Mouse (Mus musculus): Measurements from ENCODE around the gene Ugt1a9. TPM values are rescaled to one million over a fixed set of nuclear protein-coding genes. Genes with fewer than 3 reads are reported as not detected.

The Ugt1a9 gene
- polyA plus RNA-seq, 1 experiment from 2014 or later = not detected

DNA sequence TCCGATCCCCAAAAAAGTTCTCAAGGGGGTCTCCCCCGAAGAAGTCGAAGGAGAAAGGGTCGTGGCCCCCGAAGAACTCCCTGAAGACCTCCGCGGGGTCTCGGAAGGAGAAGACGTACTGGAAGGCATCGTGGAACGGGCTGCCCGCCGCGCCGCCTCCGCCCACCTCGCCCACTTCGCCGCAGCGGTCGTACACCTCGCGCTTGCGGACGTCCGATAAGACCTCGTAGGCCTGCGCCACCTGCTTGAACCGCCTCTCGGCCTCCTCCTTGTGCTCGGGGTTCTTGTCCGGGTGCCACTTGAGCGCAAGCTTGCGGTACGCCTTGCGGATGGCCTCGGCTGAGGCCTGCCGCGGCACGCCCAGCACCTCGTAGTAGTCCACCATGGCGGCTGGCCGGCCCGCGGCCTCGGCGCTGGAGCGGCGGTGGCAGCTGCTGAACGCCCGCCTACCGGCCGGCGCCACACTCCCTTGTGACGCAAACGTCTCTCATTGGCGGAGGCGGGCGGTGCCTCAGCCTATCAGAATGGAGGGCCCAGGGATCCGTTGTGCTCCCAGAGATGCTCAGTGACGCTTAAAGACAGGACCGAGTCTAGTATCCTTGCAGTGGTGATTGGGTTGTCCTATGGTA, 134.8 kb downstream of the Ugt1a9 start, which contains the start of gene Dnajb3:
Gene Dnajb3, minus strand, starts transcription at position 489 of the 629 bp plus-strand sequence.
- WGBS = 7% methylated on average over 62 of the region's 62 CpGs
- peaks cover 17% of the 10 kb centered on the region for H3K9me3 ChIP-seq
- DNase-seq (ENCODE audit: low spot score) = peak; percentile 90

DNA sequence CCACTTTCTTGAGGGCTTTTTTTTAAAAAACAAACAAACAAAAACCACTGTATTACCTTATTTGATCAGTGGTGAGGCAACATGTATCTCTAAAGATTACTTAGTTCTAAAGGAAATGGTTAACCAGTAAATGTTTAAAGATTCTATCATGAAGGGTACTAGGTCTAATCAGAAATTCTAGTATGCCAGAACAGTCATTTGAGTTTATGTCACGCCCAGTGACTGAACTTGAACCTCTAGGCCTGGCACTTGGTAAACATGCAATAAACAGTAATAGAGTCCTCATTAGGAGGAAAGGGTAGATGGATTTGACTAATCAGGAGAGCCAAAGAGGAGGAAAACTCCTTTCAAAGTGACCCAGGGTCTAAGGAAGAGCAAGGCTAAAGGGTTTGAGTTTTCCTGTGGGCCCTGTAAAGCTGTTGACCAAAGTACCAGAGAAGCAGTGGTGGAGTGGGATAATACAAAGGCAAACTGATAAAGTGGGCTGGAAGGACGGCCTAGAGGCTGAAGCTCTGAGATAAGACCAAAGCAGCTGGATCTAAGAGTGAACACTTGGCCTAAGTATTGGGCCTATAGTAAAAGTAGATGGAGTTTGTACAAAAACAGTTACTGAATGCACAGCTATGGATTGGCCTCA, 136.4 kb downstream of the Ugt1a9 start:
- peaks cover 8% of the 10 kb centered on the region for H3K4me1 ChIP-seq
- 76% methylated on average over 2 of the region's 2 CpGs for WGBS
- H3K27ac ChIP-seq (replicated peaks) = no peak overlapping the region
- peaks cover 15% of the 10 kb centered on the region for H3K27me3 ChIP-seq (replicated peaks; ENCODE audit: low read depth, poor library complexity, severe bottlenecking)
- DNase-seq (ENCODE audit: low spot score) = no peak
- no peak overlapping the region for H3K4me3 ChIP-seq
- peaks cover 24% of the 10 kb centered on the region for H3K9me3 ChIP-seq
- 0 out of 2 replicates have a peak, but pooled peaks cover 3% of the 10 kb centered on the region for H3K36me3 ChIP-seq (replicated peaks)

More for the DNA sequence above, 134.8 kb downstream of the Ugt1a9 start, which contains the start of gene Dnajb3:
- Histone ChIP-seq H3K27me3 (replicated peaks; ENCODE audit: low read depth, poor library complexity, severe bottlenecking) (peaks cover 15% of the 10 kb centered on the region), H3K27ac (replicated peaks) (peak within 1 kb of the TSS; percentile 91), H3K4me3 (peak within 1 kb of the TSS; percentile 67), H3K36me3 (replicated peaks) (0 out of 2 replicates have a peak, but pooled peaks cover 3% of the 10 kb centered on the region), H3K4me1 (peaks cover 8% of the 10 kb centered on the region)

DNA sequence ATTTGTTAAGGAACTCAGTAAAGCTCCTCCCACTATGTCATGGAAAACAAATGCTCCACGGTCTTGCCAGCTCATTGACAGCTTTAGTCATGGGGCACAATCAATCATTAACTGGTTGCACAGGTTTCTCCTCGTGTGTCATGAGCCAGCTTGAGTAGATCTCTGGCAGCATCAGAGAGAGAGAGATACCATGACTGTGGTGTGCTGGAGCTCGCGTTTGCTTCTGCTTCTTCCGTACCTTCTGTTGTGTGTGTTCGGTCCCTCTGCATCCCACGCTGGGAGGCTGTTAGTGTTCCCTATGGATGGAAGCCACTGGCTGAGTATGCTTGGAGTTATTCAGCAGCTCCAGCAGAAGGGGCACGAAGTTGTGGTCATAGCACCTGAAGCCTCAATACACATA, 141.2 kb downstream of the Ugt1a9 start, which contains the start of gene Ugt1a1:
Gene Ugt1a1, plus strand, starts transcription at position 148 of the 400 bp plus-strand sequence.
- DNase-seq (ENCODE audit: low spot score) = no peak
- Histone ChIP-seq H3K27ac (replicated peaks) (no peak within 1 kb of the TSS), H3K4me1 (no peaks in the 10 kb centered on the region), H3K9me3 (peaks cover 52% of the 10 kb centered on the region), H3K36me3 (replicated peaks) (no peaks in the 10 kb centered on the region), H3K4me3 (no peak within 1 kb of the TSS), H3K27me3 (replicated peaks; ENCODE audit: low read depth, poor library complexity, severe bottlenecking) (peaks cover 5% of the 10 kb centered on the region)
- WGBS = 69% methylated on average over 8 of the region's 8 CpGs

DNA sequence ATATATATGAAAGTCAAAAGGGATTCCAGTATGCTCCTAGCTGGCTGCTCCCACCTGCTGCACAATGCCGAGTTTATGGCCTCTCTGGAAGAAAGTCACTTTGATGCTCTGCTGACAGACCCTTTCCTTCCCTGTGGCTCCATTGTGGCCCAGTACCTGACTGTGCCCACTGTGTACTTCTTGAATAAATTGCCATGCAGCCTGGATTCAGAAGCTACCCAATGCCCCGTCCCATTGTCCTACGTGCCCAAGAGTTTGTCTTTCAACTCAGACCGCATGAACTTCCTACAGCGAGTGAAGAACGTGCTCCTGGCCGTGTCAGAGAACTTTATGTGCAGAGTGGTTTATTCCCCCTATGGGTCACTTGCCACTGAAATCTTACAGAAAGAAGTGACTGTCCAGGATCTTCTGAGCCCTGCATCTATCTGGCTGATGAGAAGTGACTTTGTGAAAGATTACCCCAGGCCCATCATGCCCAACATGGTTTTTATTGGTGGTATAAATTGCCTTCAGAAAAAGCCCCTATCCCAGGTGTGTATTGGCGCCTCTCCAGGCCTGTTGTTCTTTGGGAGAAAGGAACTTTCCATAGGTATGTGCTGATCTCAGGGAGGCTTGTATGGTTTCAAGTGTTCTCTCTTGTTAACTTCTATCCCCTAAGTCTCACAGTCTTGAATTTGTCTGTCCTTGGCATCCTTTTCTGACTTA, 141.9 kb downstream of the Ugt1a9 start:
- DNase-seq (ENCODE audit: low spot score) = no peak
- H3K4me1 ChIP-seq = no peaks in the 10 kb centered on the region
- no peak overlapping the region for H3K4me3 ChIP-seq
- peaks cover 52% of the 10 kb centered on the region for H3K9me3 ChIP-seq
- no peaks in the 10 kb centered on the region for H3K36me3 ChIP-seq (replicated peaks)
- 63% methylated on average over 8 of the region's 8 CpGs for WGBS
- H3K27ac ChIP-seq (replicated peaks) = no peak overlapping the region
- no peaks in the 10 kb centered on the region for H3K27me3 ChIP-seq (replicated peaks; ENCODE audit: low read depth, poor library complexity, severe bottlenecking)

DNA sequence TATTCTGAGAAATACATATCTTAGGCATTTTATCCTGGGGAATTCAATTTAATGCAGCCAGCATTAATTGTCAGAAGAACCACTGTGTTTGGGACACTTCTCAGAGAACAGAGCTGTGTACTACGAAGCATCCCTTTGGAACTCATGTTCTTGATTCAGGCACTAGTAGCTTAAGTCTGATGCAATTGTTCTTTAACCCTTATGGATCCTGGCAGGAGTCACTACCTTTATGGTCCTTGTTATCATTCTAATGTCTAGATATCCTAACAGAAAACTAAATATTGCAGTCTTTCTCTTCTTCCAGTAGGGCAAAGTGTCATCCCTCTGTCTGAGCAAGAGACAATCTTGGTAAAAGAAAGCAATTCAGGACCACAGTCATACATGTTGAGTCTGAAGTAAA, 142.5 kb downstream of the Ugt1a9 start:
- Histone ChIP-seq H3K4me3 (no peak overlapping the region), H3K9me3 (peaks cover 52% of the 10 kb centered on the region), H3K27ac (replicated peaks) (no peak overlapping the region), H3K27me3 (replicated peaks; ENCODE audit: low read depth, poor library complexity, severe bottlenecking) (no peaks in the 10 kb centered on the region), H3K4me1 (no peaks in the 10 kb centered on the region), H3K36me3 (replicated peaks) (no peaks in the 10 kb centered on the region)
- WGBS = 84% methylated on average over 1 of the region's 1 CpGs
- no peak for DNase-seq (ENCODE audit: low spot score)

DNA sequence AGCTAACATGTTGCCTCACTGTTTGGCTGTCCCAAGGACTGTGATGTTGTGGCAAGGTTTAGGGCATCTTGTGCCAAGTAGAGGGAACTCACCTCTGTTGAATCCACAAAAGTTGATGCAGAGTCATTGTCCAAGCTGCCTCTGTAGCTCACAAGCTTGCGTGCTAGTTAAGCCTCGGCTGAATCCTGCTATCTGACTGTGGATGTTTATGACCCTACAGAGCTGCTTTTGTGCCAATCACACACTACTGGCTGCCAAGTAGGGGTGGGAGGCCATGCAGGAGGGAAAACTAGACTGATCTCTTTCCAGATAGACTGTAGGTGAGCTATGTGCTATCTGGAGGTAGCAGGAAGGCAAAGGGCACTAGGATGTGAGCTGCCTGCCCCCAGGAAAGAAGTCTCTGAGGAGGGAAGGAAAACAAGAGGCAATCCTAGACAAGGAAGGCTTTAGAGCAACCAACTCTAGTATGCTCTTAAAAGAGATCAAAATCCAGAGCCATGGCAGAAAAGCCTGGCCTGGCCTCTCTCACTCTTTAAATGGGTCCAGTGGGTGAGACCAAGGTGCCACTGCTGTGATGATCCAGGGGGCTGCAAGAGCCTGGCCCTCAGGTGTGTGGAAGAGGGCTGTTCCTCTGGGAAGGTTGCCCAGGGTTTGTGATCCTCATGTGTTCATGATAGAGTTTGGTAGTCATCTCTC, 143.3 kb downstream of the Ugt1a9 start:
- H3K27ac ChIP-seq (replicated peaks) = no peak overlapping the region
- no peak overlapping the region for H3K4me3 ChIP-seq
- H3K9me3 ChIP-seq = peaks cover 52% of the 10 kb centered on the region
- H3K27me3 ChIP-seq (replicated peaks; ENCODE audit: low read depth, poor library complexity, severe bottlenecking) = no peaks in the 10 kb centered on the region
- H3K4me1 ChIP-seq = no peaks in the 10 kb centered on the region
- H3K36me3 ChIP-seq (replicated peaks) = no peaks in the 10 kb centered on the region
- no peak for DNase-seq (ENCODE audit: low spot score)
- 84% methylated on average over 2 of the region's 2 CpGs for WGBS

DNA sequence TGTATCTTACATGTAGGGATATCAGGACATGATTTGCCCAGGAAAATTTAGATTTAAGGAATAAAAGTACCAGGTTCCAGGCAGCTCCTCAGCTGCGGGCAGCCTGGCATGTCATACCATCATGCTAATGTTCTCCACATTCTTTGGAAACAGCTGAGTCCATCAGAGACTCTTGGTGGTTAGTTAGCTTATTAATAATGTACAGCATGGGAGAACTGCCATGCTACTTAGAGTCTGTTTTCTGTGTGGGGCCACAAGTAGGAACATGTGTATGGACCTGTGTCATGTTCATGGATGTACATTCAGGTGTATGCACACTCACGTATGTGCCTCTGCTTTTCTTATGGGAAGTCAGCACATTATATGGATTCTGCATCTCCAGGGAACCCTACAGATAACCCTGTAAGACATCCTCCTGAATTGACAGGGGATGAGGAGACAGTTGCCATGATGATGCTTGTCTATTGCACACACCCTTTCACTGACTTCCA, 143.9 kb downstream of the Ugt1a9 start:
- WGBS = 81% methylated on average over 2 of the region's 2 CpGs
- Histone ChIP-seq H3K27me3 (replicated peaks; ENCODE audit: low read depth, poor library complexity, severe bottlenecking) (no peaks in the 10 kb centered on the region), H3K4me1 (no peaks in the 10 kb centered on the region), H3K4me3 (no peak overlapping the region), H3K27ac (replicated peaks) (no peak overlapping the region), H3K9me3 (peaks cover 52% of the 10 kb centered on the region), H3K36me3 (replicated peaks) (no peaks in the 10 kb centered on the region)
- no peak for DNase-seq (ENCODE audit: low spot score)

DNA sequence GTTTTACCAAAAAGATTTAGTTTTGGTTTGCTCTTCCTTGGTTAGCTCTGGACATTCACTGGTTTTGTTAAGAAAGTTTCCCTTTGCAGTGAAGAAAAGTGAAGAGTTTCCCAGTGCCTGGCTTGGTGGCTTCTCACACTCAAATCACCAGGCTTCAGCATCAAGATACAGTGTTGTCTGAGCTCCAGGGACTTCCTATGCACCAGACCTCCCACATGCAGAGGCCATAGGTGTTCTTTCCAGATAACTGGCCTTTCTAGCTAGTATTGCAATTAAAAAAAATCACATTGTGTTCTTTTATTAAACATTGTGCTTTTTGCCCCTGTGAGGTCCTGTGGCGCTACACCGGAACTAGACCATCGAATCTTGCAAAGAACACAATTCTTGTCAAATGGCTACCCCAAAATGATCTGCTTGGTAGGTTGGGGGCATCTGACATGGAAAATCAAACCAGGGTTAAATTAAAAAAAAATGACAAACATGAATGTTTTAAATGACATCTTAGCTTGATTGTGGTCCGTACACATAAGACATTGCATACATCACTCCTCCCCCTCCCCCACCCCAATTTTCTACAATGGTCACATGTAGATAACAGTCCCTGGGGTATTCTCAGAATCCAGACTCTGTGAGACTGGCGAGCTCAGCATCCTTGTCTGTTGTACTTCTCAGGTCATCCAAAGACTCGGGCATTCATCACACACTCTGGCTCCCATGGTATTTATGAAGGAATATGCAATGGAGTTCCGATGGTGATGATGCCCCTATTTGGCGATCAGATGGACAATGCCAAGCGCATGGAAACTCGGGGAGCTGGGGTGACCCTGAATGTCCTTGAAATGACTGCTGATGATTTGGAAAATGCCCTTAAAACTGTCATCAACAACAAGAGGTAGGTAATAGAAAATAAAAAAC, 145.1 kb downstream of the Ugt1a9 start:
- peak; percentile 11 for DNase-seq (ENCODE audit: low spot score)
- H3K27me3 ChIP-seq (replicated peaks; ENCODE audit: low read depth, poor library complexity, severe bottlenecking) = no peaks in the 10 kb centered on the region
- H3K27ac ChIP-seq (replicated peaks) = no peak overlapping the region
- WGBS = 71% methylated on average over 10 of the region's 10 CpGs
- no peak overlapping the region for H3K4me3 ChIP-seq
- H3K4me1 ChIP-seq = no peaks in the 10 kb centered on the region
- peaks cover 50% of the 10 kb centered on the region for H3K9me3 ChIP-seq
- H3K36me3 ChIP-seq (replicated peaks) = no peaks in the 10 kb centered on the region

DNA sequence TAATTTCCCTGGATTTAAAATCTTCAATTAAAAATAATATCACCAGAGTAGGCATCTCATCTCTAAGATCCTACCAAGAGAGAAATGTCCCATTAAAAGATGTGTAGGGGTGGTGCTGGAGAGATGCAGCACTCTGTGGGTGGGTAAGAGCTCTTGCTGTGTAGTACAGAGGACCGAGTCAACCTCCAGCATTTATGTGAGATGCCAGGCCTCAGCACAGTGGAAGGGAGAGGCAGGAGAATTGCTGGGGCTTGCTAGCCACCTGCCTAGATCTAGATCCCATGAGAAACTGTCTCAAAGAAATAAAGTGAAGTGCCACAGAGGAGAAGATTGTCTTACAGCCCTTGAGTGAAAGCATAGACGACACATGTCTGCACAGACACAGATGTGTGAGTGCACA, 146.0 kb downstream of the Ugt1a9 start:
- Histone ChIP-seq H3K4me3 (no peak overlapping the region), H3K36me3 (replicated peaks) (no peaks in the 10 kb centered on the region), H3K4me1 (no peaks in the 10 kb centered on the region), H3K9me3 (peaks cover 46% of the 10 kb centered on the region), H3K27ac (replicated peaks) (no peak overlapping the region), H3K27me3 (replicated peaks; ENCODE audit: low read depth, poor library complexity, severe bottlenecking) (no peaks in the 10 kb centered on the region)
- WGBS = 66% methylated on average over 2 of the region's 2 CpGs
- no peak for DNase-seq (ENCODE audit: low spot score)

DNA sequence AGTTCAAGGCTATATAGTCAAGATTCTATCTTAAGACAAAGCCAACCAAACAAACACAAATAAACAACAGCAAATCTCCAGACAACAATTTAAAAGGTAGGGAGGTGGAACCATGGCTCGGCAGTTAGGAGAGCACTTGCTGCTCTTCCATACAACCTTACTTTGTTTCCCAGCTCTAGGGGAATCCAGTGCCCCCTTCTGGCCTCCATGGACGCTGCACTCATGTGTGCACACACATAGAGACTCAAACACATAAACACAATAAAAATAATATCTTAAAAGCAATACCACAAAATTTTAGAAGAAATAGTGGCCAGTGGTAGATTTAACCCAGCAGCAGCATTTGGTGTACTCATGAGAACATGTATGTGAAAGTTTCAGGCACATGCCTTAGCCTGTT, 146.5 kb downstream of the Ugt1a9 start:
- no peaks in the 10 kb centered on the region for H3K27me3 ChIP-seq (replicated peaks; ENCODE audit: low read depth, poor library complexity, severe bottlenecking)
- H3K9me3 ChIP-seq = peaks cover 40% of the 10 kb centered on the region
- no peak overlapping the region for H3K4me3 ChIP-seq
- H3K27ac ChIP-seq (replicated peaks) = no peak overlapping the region
- no peaks in the 10 kb centered on the region for H3K4me1 ChIP-seq
- no peak for DNase-seq (ENCODE audit: low spot score)
- 65% methylated on average over 2 of the region's 2 CpGs for WGBS
- H3K36me3 ChIP-seq (replicated peaks) = no peaks in the 10 kb centered on the region

DNA sequence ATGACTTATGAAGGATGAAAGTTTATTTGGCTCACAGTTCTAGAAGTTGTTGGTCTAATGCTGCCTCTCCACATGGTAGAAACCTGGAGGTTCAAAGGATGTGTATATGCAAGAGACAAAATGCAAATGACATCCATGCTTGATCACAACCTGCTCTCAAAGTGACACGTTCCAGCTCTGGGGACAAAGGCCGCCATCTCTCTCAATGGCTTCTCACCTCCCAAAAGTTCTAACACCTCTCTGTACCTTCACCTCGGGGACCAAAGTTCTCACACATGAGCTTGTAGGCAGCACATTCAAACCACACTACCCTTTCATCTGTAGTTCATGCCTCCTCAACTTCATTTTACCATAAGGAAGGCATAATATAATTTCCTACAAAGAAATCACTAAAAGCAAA, 147.0 kb downstream of the Ugt1a9 start:
- Histone ChIP-seq H3K27ac (replicated peaks) (no peak overlapping the region), H3K4me3 (no peak overlapping the region), H3K36me3 (replicated peaks) (no peaks in the 10 kb centered on the region), H3K27me3 (replicated peaks; ENCODE audit: low read depth, poor library complexity, severe bottlenecking) (no peaks in the 10 kb centered on the region), H3K4me1 (no peaks in the 10 kb centered on the region), H3K9me3 (peaks cover 36% of the 10 kb centered on the region)
- 41% methylated on average over 3 of the region's 3 CpGs for WGBS
- DNase-seq (ENCODE audit: low spot score) = no peak

All from embryonic facial prominence, embryonic 10.5 days (tissue).